Mouse (Mus musculus): ENCODE data around the gene Mettl7b.

DNA sequence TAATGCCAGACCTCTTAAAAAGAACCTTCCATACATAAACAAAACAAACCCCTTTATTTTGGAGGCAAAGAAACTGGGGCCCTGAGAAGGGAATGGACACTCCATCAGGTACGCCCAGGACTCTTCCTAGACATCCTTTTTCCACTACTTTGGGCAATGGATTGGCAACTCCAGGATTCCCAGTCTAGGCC is 38.1 kb downstream of the Mettl7b start, which contains the start of gene Rdh5:
- no peak for TF ChIP-seq CTCF (IDR thresholded peaks at IDR 0.05; ENCODE audit: borderline replicate concordance, control insufficient read depth, extremely low read depth, insufficient read depth, low read length, poor library complexity)
- TF ChIP-seq POLR2A (IDR thresholded peaks at IDR 0.05; ENCODE audit: control insufficient read depth, extremely low read depth, insufficient read depth, low read length, poor library complexity), result no peak

Data from thymus, adult 2 months (tissue).